Mouse (Mus musculus): ENCODE measurements at regions not wholly inside any gene's neighbourhood (a gene's known extent, or its start where the extent isn't known, plus 50 kb on each side); places are given as distances from the start of the nearest gene placed in this dataset.

- Histone ChIP-seq H3K4me2 (replicated peaks) (no peak overlapping the region), H3K36me3 (replicated peaks; ENCODE audit: control insufficient read depth, insufficient read depth) (no peaks in the 10 kb centered on the region), H3K4me1 (replicated peaks; ENCODE audit: control insufficient read depth, insufficient read depth, low read length) (no peaks in the 10 kb centered on the region), H3K9ac (no peak overlapping the region), H3K27ac (no peak overlapping the region), H3K27me3 (ENCODE audit: control insufficient read depth, insufficient read depth, low read length) (0 out of 2 replicates have a peak, but pooled peaks cover 3% of the 10 kb centered on the region), H3K4me3 (replicated peaks; ENCODE audit: low read length) (no peak overlapping the region), H3K9me3 (ENCODE audit: control insufficient read depth, low read length) (no peaks in the 10 kb centered on the region)
- ATAC-seq (ENCODE audit: low FRiP score) (no peak), DNase-seq (ENCODE audit: low spot score) (no peak)
- WGBS, result 60% methylated on average over 11 of the region's 11 CpGs
These were observed 203.1 kb upstream of the Gm4791 start for GRCm38 (mm10) chr9:46795446-46795845.

- ATAC-seq (ENCODE audit: low FRiP score) (no peak), DNase-seq (ENCODE audit: low spot score) (no peak)
- 67% methylated on average over 10 of the region's 10 CpGs for WGBS
- no peaks in the 10 kb centered on the region for H3K27me3 ChIP-seq (ENCODE audit: control insufficient read depth, insufficient read depth, low read length)
- no peak overlapping the region for H3K4me3 ChIP-seq (replicated peaks; ENCODE audit: low read length)
- H3K36me3 ChIP-seq (replicated peaks; ENCODE audit: control insufficient read depth, insufficient read depth), result no peaks in the 10 kb centered on the region
- H3K4me1 ChIP-seq (replicated peaks; ENCODE audit: control insufficient read depth, insufficient read depth, low read length), result 0 out of 2 replicates have a peak, but pooled peaks cover 3% of the 10 kb centered on the region
- no peak overlapping the region for H3K4me2 ChIP-seq (replicated peaks)
- no peak overlapping the region for H3K9ac ChIP-seq
- H3K27ac ChIP-seq, result no peak overlapping the region
- no peaks in the 10 kb centered on the region for H3K9me3 ChIP-seq (ENCODE audit: control insufficient read depth, low read length)
These were observed 209.5 kb upstream of the Gm4791 start for GRCm38 (mm10) chr9:46789036-46789435.

- Histone ChIP-seq H3K4me3 (replicated peaks; ENCODE audit: low read length) (no peak overlapping the region), H3K4me1 (replicated peaks; ENCODE audit: control insufficient read depth, insufficient read depth, low read length) (0 out of 2 replicates have a peak, but pooled peaks cover 3% of the 10 kb centered on the region), H3K9me3 (ENCODE audit: control insufficient read depth, low read length) (no peaks in the 10 kb centered on the region), H3K27me3 (ENCODE audit: control insufficient read depth, insufficient read depth, low read length) (no peaks in the 10 kb centered on the region), H3K36me3 (replicated peaks; ENCODE audit: control insufficient read depth, insufficient read depth) (no peaks in the 10 kb centered on the region), H3K4me2 (replicated peaks) (no peak overlapping the region), H3K27ac (no peak overlapping the region), H3K9ac (no peak overlapping the region)
- DNase-seq (ENCODE audit: low spot score) (no peak), ATAC-seq (ENCODE audit: low FRiP score) (no peak)
- WGBS, result 81% methylated on average over 5 of the region's 5 CpGs
These were observed 210.1 kb upstream of the Gm4791 start for GRCm38 (mm10) chr9:46788456-46788855.

- Histone ChIP-seq H3K4me2 (replicated peaks) (no peak overlapping the region), H3K36me3 (replicated peaks; ENCODE audit: control insufficient read depth, insufficient read depth) (no peaks in the 10 kb centered on the region), H3K27ac (no peak overlapping the region), H3K4me3 (replicated peaks; ENCODE audit: low read length) (no peak overlapping the region), H3K9ac (no peak overlapping the region), H3K27me3 (ENCODE audit: control insufficient read depth, insufficient read depth, low read length) (no peaks in the 10 kb centered on the region), H3K9me3 (ENCODE audit: control insufficient read depth, low read length) (no peaks in the 10 kb centered on the region), H3K4me1 (replicated peaks; ENCODE audit: control insufficient read depth, insufficient read depth, low read length) (0 out of 2 replicates have a peak, but pooled peaks cover 3% of the 10 kb centered on the region)
- DNase-seq (ENCODE audit: low spot score), result peak; percentile 36
- 57% methylated on average over 17 of the region's 17 CpGs for WGBS
- no peak for ATAC-seq (ENCODE audit: low FRiP score)
These were observed 214.1 kb upstream of the Gm4791 start for GRCm38 (mm10) chr9:46784355-46784975.

- no peaks in the 10 kb centered on the region for H3K9me3 ChIP-seq (ENCODE audit: control insufficient read depth, low read length)
- no peak for ATAC-seq (ENCODE audit: low FRiP score)
- no peak overlapping the region for H3K27ac ChIP-seq
- H3K4me2 ChIP-seq (replicated peaks), result no peak overlapping the region
- H3K4me3 ChIP-seq (replicated peaks; ENCODE audit: low read length), result no peak overlapping the region
- no peaks in the 10 kb centered on the region for H3K36me3 ChIP-seq (replicated peaks; ENCODE audit: control insufficient read depth, insufficient read depth)
- no peak overlapping the region for H3K9ac ChIP-seq
- DNase-seq (ENCODE audit: low spot score), result no peak
- 67% methylated on average over 12 of the region's 12 CpGs for WGBS
- H3K4me1 ChIP-seq (replicated peaks; ENCODE audit: control insufficient read depth, insufficient read depth, low read length), result 0 out of 2 replicates have a peak, but pooled peaks cover 3% of the 10 kb centered on the region
- H3K27me3 ChIP-seq (ENCODE audit: control insufficient read depth, insufficient read depth, low read length), result no peaks in the 10 kb centered on the region
These were observed 214.8 kb upstream of the Gm4791 start for GRCm38 (mm10) chr9:46783597-46784354.

GRCm38 (mm10) chr9:46781681-46782080 lies 216.9 kb upstream of the Gm4791 start:
- Histone ChIP-seq H3K36me3 (replicated peaks; ENCODE audit: control insufficient read depth, insufficient read depth) (no peaks in the 10 kb centered on the region), H3K9ac (no peak overlapping the region), H3K9me3 (ENCODE audit: control insufficient read depth, low read length) (no peaks in the 10 kb centered on the region), H3K4me1 (replicated peaks; ENCODE audit: control insufficient read depth, insufficient read depth, low read length) (0 out of 2 replicates have a peak, but pooled peaks cover 3% of the 10 kb centered on the region), H3K4me3 (replicated peaks; ENCODE audit: low read length) (no peak overlapping the region), H3K27me3 (ENCODE audit: control insufficient read depth, insufficient read depth, low read length) (no peaks in the 10 kb centered on the region), H3K4me2 (replicated peaks) (no peak overlapping the region), H3K27ac (no peak overlapping the region)
- WGBS, result 60% methylated on average over 8 of the region's 8 CpGs
- DNase-seq (ENCODE audit: low spot score), result no peak
- ATAC-seq (ENCODE audit: low FRiP score), result no peak

- Histone ChIP-seq H3K4me3 (replicated peaks; ENCODE audit: low read length) (no peak overlapping the region), H3K36me3 (replicated peaks; ENCODE audit: control insufficient read depth, insufficient read depth) (no peaks in the 10 kb centered on the region), H3K27me3 (ENCODE audit: control insufficient read depth, insufficient read depth, low read length) (no peaks in the 10 kb centered on the region), H3K4me2 (replicated peaks) (no peak overlapping the region), H3K27ac (no peak overlapping the region), H3K9me3 (ENCODE audit: control insufficient read depth, low read length) (no peaks in the 10 kb centered on the region), H3K4me1 (replicated peaks; ENCODE audit: control insufficient read depth, insufficient read depth, low read length) (no peaks in the 10 kb centered on the region), H3K9ac (no peak overlapping the region)
- 81% methylated on average over 6 of the region's 6 CpGs for whole genome bisulfite sequencing
- no peak for ATAC-seq (ENCODE audit: low FRiP score)
- no peak for DNase-seq (ENCODE audit: low spot score)
These were observed 219.8 kb upstream of the Gm4791 start for GRCm38 (mm10) chr9:46778769-46779168.

- 78% methylated on average over 2 of the region's 2 CpGs for WGBS
- Histone ChIP-seq H3K27me3 (ENCODE audit: control insufficient read depth, insufficient read depth, low read length) (no peaks in the 10 kb centered on the region), H3K9me3 (ENCODE audit: control insufficient read depth, low read length) (no peaks in the 10 kb centered on the region), H3K4me3 (replicated peaks; ENCODE audit: low read length) (no peak overlapping the region), H3K4me2 (replicated peaks) (no peak overlapping the region), H3K9ac (no peak overlapping the region), H3K36me3 (replicated peaks; ENCODE audit: control insufficient read depth, insufficient read depth) (no peaks in the 10 kb centered on the region), H3K27ac (no peak overlapping the region), H3K4me1 (replicated peaks; ENCODE audit: control insufficient read depth, insufficient read depth, low read length) (no peaks in the 10 kb centered on the region)
- DNase-seq (ENCODE audit: low spot score), result no peak
- no peak for ATAC-seq (ENCODE audit: low FRiP score)
These were observed 223.7 kb upstream of the Gm4791 start for GRCm38 (mm10) chr9:46774821-46775220.

GRCm38 (mm10) chr9:46760247-46760646 lies 238.3 kb upstream of the Gm4791 start:
- Histone ChIP-seq H3K9me3 (ENCODE audit: control insufficient read depth, low read length) (no peaks in the 10 kb centered on the region), H3K9ac (no peak overlapping the region), H3K36me3 (replicated peaks; ENCODE audit: control insufficient read depth, insufficient read depth) (no peaks in the 10 kb centered on the region), H3K4me2 (replicated peaks) (no peak overlapping the region), H3K4me3 (replicated peaks; ENCODE audit: low read length) (no peak overlapping the region), H3K27me3 (ENCODE audit: control insufficient read depth, insufficient read depth, low read length) (no peaks in the 10 kb centered on the region), H3K27ac (no peak overlapping the region), H3K4me1 (replicated peaks; ENCODE audit: control insufficient read depth, insufficient read depth, low read length) (0 out of 2 replicates have a peak, but pooled peaks cover 6% of the 10 kb centered on the region)
- ATAC-seq (ENCODE audit: low FRiP score) (no peak), DNase-seq (ENCODE audit: low spot score) (no peak)
- 73% methylated on average over 4 of the region's 4 CpGs for WGBS
